Mouse (Mus musculus): ENCODE data around the gene Fkbp6. TPM values are rescaled to one million over a fixed set of nuclear protein-coding genes. Genes with fewer than 3 reads are reported as not detected.

Gene Fkbp6
- total and polyA plus RNA-seq, 3 experiments: not detected

DNA sequence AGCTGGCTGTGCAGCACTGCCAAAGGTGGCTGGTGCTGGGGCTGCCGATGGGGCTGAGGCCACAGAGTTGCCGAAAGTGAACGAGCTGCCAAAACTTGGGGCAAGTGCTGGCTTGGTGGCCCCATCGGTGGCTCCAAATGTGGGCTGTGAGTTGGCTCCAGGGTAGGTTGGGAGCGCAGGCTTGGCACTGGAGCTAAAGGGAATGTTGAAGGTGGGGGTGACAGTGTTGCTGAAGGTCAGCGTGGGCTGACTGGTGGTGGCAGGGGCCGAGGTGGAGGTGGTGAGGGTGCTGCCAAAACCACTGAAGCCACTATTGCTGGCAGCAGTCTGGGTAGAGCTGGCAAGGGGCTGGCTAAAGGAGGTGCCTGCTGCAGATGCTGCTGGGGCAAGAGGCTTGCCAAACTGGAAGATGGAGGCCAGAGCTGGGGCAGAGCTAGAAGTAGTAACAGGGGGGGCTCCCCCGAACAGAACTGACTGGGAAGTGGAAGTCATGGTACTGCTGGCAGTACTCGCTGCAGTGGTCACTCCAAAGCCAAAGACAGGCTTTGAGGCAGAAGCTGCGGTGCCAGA is 31.6 kb upstream of the Fkbp6 start:
- no peak overlapping the region for H3K4me3 ChIP-seq (ENCODE audit: low read depth, low read length)
- ATAC-seq (ENCODE audit: extremely low read depth, insufficient number of reproducible peaks, low FRiP score, poor library complexity, severe bottlenecking) (no peak), DNase-seq (ENCODE audit: low spot score) (no peak)
- TF ChIP-seq GATA1 (IDR thresholded peaks at IDR 0.05; ENCODE audit: borderline replicate concordance, low read length) (no peak), POLR2AphosphoS5 (IDR thresholded peaks at IDR 0.05; ENCODE audit: insufficient replicate concordance, low read depth, low read length) (no peak), GATA2 (IDR thresholded peaks at IDR 0.05; ENCODE audit: borderline replicate concordance, low read depth, low read length) (no peak), TAL1 (conservative IDR thresholded peaks at IDR 0.05; ENCODE audit: low read depth, low read length) (no peak), CTCF (IDR thresholded peaks at IDR 0.05; ENCODE audit: low read depth, low read length) (no peak)
- H3K9me3 ChIP-seq (replicated peaks): no peaks in the 10 kb centered on the region
- H3K27me3 ChIP-seq (ENCODE audit: insufficient read depth, low read length): no peaks in the 10 kb centered on the region
- H3K36me3 ChIP-seq (replicated peaks): peaks cover 94% of the 10 kb centered on the region
- H3K4me1 ChIP-seq (ENCODE audit: insufficient read depth, low read depth, low read length): peaks cover 26% of the 10 kb centered on the region

DNA sequence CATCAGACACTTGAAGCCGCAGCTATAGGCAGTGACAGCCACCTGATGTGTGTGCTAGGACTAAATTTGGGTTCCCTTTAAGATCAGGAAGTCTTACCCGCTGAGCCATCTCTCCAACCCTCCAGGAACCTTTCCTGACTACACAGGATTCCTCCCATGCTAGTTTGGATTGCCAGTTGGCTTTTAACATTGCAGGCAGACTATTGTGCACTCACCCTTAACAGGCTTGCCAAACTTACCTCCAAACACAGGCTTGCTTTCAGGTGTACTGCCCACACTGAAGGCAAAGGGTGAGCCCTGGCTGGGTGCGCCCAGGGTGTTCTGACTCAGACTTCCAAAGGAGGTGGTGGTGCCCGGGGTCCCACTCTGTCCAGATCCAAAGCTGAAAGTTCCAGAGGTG is 30.8 kb upstream of the Fkbp6 start:
- TF ChIP-seq TAL1 (conservative IDR thresholded peaks at IDR 0.05; ENCODE audit: low read depth, low read length): no peak
- ATAC-seq (ENCODE audit: extremely low read depth, insufficient number of reproducible peaks, low FRiP score, poor library complexity, severe bottlenecking): no peak
- H3K36me3 ChIP-seq (replicated peaks): peaks cover 97% of the 10 kb centered on the region
- no peaks in the 10 kb centered on the region for H3K27me3 ChIP-seq (ENCODE audit: insufficient read depth, low read length)
- H3K4me3 ChIP-seq (ENCODE audit: low read depth, low read length): no peak overlapping the region
- peaks cover 26% of the 10 kb centered on the region for H3K4me1 ChIP-seq (ENCODE audit: insufficient read depth, low read depth, low read length)
- no peaks in the 10 kb centered on the region for H3K9me3 ChIP-seq (replicated peaks)
- no peak for DNase-seq (ENCODE audit: low spot score)

DNA sequence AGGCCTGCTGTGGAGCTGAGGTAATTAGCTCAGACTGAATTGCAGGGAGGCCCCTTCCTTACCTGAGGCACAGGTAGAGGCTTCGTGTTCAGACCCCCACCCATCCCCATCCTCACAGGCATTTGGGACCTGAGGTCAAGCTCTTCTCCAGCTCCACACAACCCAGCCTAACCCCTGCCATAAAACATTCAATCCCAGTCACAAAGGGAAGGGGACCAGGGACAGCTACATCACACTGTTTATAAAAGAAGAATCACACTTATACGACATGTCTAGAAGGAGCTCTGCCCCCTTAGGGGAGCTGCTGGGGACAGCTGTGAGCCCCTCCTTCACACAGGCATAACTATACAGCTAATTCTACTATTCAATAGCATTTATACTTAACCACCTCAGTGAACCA is 26.5 kb upstream of the Fkbp6 start:
- no peak for ATAC-seq (ENCODE audit: extremely low read depth, insufficient number of reproducible peaks, low FRiP score, poor library complexity, severe bottlenecking)
- TF ChIP-seq GATA2 (IDR thresholded peaks at IDR 0.05; ENCODE audit: borderline replicate concordance, low read depth, low read length): no peak
- no peak for TF ChIP-seq CTCF (IDR thresholded peaks at IDR 0.05; ENCODE audit: low read depth, low read length)
- TF ChIP-seq POLR2AphosphoS5 (IDR thresholded peaks at IDR 0.05; ENCODE audit: insufficient replicate concordance, low read depth, low read length): no peak
- TF ChIP-seq GATA1 (IDR thresholded peaks at IDR 0.05; ENCODE audit: borderline replicate concordance, low read length): no peak
- TF ChIP-seq TAL1 (conservative IDR thresholded peaks at IDR 0.05; ENCODE audit: low read depth, low read length): no peak
- DNase-seq (ENCODE audit: low spot score): no peak

DNA sequence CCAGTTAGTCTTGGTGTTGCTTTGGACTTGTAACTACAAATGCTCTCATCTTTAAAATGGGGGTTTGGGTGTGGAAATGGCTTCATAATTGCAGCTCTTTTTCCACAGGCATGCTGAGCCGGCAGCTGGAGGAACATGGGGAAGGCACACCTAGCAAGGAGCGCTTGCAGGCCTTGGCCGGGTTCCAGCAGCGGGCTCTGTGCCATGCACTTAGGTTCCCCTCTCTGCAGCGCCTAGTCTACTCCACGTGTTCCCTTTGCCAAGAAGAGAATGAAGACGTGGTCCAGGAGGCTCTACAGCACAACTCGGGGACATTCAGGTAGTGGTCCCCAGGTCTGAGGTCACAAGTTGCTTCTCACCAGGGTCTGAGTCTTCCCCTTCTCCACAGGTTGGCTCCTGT is 25.3 kb upstream of the Fkbp6 start:
- peaks cover 91% of the 10 kb centered on the region for H3K36me3 ChIP-seq (replicated peaks)

More for the DNA sequence above, 26.5 kb upstream of the Fkbp6 start:
- H3K9me3 ChIP-seq (replicated peaks): no peaks in the 10 kb centered on the region
- no peaks in the 10 kb centered on the region for H3K27me3 ChIP-seq (ENCODE audit: insufficient read depth, low read length)
- H3K4me1 ChIP-seq (ENCODE audit: insufficient read depth, low read depth, low read length): peaks cover 23% of the 10 kb centered on the region
- peaks cover 95% of the 10 kb centered on the region for H3K36me3 ChIP-seq (replicated peaks)
- no peak overlapping the region for H3K4me3 ChIP-seq (ENCODE audit: low read depth, low read length)

DNA sequence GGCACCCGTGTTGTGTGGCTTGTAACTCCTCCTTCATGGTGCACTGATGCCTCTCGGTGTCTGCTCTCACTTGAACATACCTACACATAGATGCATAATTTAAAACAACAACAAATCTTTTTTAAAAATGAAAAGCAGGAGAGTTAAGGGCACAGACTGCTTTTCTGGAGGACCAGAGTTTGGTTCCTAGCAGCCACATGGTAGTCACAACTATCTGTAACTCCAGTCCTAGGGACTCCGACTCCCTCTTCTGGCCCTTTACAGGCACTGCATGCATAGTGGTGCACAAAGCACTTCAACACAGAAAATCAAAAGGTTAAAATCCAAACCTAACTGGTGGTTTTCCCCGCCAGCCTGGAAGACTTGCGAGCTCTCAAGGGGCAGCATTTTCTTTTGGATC is 23.8 kb upstream of the Fkbp6 start:
- ATAC-seq (ENCODE audit: extremely low read depth, insufficient number of reproducible peaks, low FRiP score, poor library complexity, severe bottlenecking) (no peak), DNase-seq (ENCODE audit: low spot score) (no peak)
- peaks cover 31% of the 10 kb centered on the region for H3K4me1 ChIP-seq (ENCODE audit: insufficient read depth, low read depth, low read length)
- no peaks in the 10 kb centered on the region for H3K27me3 ChIP-seq (ENCODE audit: insufficient read depth, low read length)
- H3K9me3 ChIP-seq (replicated peaks): no peaks in the 10 kb centered on the region
- no peak for TF ChIP-seq POLR2AphosphoS5 (IDR thresholded peaks at IDR 0.05; ENCODE audit: insufficient replicate concordance, low read depth, low read length)
- no peak for TF ChIP-seq CTCF (IDR thresholded peaks at IDR 0.05; ENCODE audit: low read depth, low read length)
- no peak for TF ChIP-seq TAL1 (conservative IDR thresholded peaks at IDR 0.05; ENCODE audit: low read depth, low read length)
- no peak for TF ChIP-seq GATA2 (IDR thresholded peaks at IDR 0.05; ENCODE audit: borderline replicate concordance, low read depth, low read length)
- no peak for TF ChIP-seq GATA1 (IDR thresholded peaks at IDR 0.05; ENCODE audit: borderline replicate concordance, low read length)
- no peak overlapping the region for H3K4me3 ChIP-seq (ENCODE audit: low read depth, low read length)
- peaks cover 76% of the 10 kb centered on the region for H3K36me3 ChIP-seq (replicated peaks)

More for the DNA sequence above, 25.3 kb upstream of the Fkbp6 start:
- Histone ChIP-seq H3K9me3 (replicated peaks) (no peaks in the 10 kb centered on the region), H3K27me3 (ENCODE audit: insufficient read depth, low read length) (no peaks in the 10 kb centered on the region), H3K4me3 (ENCODE audit: low read depth, low read length) (no peak overlapping the region), H3K4me1 (ENCODE audit: insufficient read depth, low read depth, low read length) (peaks cover 27% of the 10 kb centered on the region)
- TF ChIP-seq POLR2AphosphoS5 (IDR thresholded peaks at IDR 0.05; ENCODE audit: insufficient replicate concordance, low read depth, low read length) (no peak), GATA1 (IDR thresholded peaks at IDR 0.05; ENCODE audit: borderline replicate concordance, low read length) (no peak), TAL1 (conservative IDR thresholded peaks at IDR 0.05; ENCODE audit: low read depth, low read length) (no peak)
- no peak for ATAC-seq (ENCODE audit: extremely low read depth, insufficient number of reproducible peaks, low FRiP score, poor library complexity, severe bottlenecking)
- DNase-seq (ENCODE audit: low spot score): no peak

DNA sequence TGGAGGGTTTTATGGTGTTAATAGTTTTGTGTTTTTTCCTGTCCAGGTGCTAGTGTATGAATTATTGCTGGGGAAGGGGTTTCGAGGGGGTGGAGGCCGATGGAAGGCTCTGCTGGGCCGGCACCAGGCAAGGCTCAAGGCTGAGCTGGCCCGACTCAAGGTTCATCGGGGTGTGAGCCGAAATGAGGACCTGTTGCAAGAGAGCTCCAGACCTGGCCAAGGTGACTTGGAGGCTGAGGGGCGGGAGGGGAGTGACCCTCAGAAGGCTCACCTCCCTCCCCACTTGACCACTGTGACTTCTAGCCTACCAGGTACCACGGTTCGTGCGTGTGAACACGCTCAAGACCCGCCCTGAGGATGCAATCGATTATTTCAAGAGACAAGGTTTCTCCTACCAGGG is 21.4 kb upstream of the Fkbp6 start:
- Histone ChIP-seq H3K4me1 (ENCODE audit: insufficient read depth, low read depth, low read length) (peaks cover 32% of the 10 kb centered on the region), H3K36me3 (replicated peaks) (peaks cover 61% of the 10 kb centered on the region), H3K9me3 (replicated peaks) (no peaks in the 10 kb centered on the region), H3K27me3 (ENCODE audit: insufficient read depth, low read length) (peaks cover 3% of the 10 kb centered on the region), H3K4me3 (ENCODE audit: low read depth, low read length) (peak overlapping the region; percentile 52; the same call in 1 of the 2 replicates)
- DNase-seq (ENCODE audit: low spot score) (no peak), ATAC-seq (ENCODE audit: extremely low read depth, insufficient number of reproducible peaks, low FRiP score, poor library complexity, severe bottlenecking) (no peak)
- TF ChIP-seq TAL1 (conservative IDR thresholded peaks at IDR 0.05; ENCODE audit: low read depth, low read length): no peak
- TF ChIP-seq CTCF (IDR thresholded peaks at IDR 0.05; ENCODE audit: low read depth, low read length): no peak
- no peak for TF ChIP-seq POLR2AphosphoS5 (IDR thresholded peaks at IDR 0.05; ENCODE audit: insufficient replicate concordance, low read depth, low read length)
- no peak for TF ChIP-seq GATA1 (IDR thresholded peaks at IDR 0.05; ENCODE audit: borderline replicate concordance, low read length)
- no peak for TF ChIP-seq GATA2 (IDR thresholded peaks at IDR 0.05; ENCODE audit: borderline replicate concordance, low read depth, low read length)
